Mouse (Mus musculus) hindbrain, embryonic 13.5 days (tissue): Measurements from ENCODE around the gene Tmem252. TPM values are rescaled to one million over a fixed set of nuclear protein-coding genes. Genes with fewer than 3 reads are reported as not detected.

Source experiments
- ATAC-seq: fragments of 200-750 bp; cut with Nextera tagmentation; 2 replicates; pipeline ENCODE4 v1.8.0; 2017; ENCODE audit warnings: moderate TSS enrichment; ENCODE audit not compliant: low FRiP score
- H3K27ac ChIP-seq: fragments of 300-500 bp; sonication (generic); 2 replicates; pipeline ENCODE4 v1.5.1; 2015; ENCODE audit warnings: inconsistent platforms, mild to moderate bottlenecking, moderate library complexity
- H3K27me3 ChIP-seq: fragments of 300-500 bp; sonication (generic); 2 replicates; pipeline ENCODE4 v1.6.1; 2015; ENCODE audit warnings: mild to moderate bottlenecking, inconsistent platforms
- H3K36me3 ChIP-seq: fragments of 300-500 bp; sonication (generic); 2 replicates; pipeline ENCODE4 v1.6.1; 2015; ENCODE audit warnings: mild to moderate bottlenecking, inconsistent platforms
- H3K4me1 ChIP-seq: fragments of 300-500 bp; sonication (generic); replicated peaks from 2 replicates; pipeline ENCODE4 v1.6.1; 2015; ENCODE audit warnings: inconsistent platforms
- H3K4me2 ChIP-seq: fragments of 300-500 bp; sonication (generic); 2 replicates; pipeline ENCODE4 v1.6.1; 2015; ENCODE audit warnings: inconsistent platforms, mild to moderate bottlenecking, moderate library complexity
- H3K4me3 ChIP-seq: fragments of 300-500 bp; sonication (generic); 2 replicates; pipeline ENCODE4 v1.5.1; 2015; ENCODE audit warnings: mild to moderate bottlenecking, inconsistent platforms
- H3K9ac ChIP-seq: fragments of 300-500 bp; sonication (generic); 2 replicates; pipeline ENCODE4 v1.6.1; 2015; ENCODE audit warnings: mild to moderate bottlenecking, inconsistent platforms
- H3K9me3 ChIP-seq: fragments of 300-500 bp; sonication (generic); 2 replicates; pipeline ENCODE4 v1.6.1; 2016; ENCODE audit warnings: inconsistent platforms
- WGBS: fragments of 180-500 bp; shearing (Covaris S2); methylation state at CpG from one replicate; pipeline ENCODE4 v1.1.7; 2015; 5-methylcytosine and 5-hydroxymethylcytosine counted together
- polyA plus RNA-seq: library from polyadenylated mRNA; unstranded; fragments of >200 nt; fragmentation: Nextera tagmentation; extraction: Ambion mirVana; gene quantifications from 2 replicates; pipeline ENCODE4 v1.2.1, GENCODE M21; 2015

Tmem252 gene
- polyA plus RNA-seq, 1 experiment from 2014 or later, result 1.7 TPM

DNA sequence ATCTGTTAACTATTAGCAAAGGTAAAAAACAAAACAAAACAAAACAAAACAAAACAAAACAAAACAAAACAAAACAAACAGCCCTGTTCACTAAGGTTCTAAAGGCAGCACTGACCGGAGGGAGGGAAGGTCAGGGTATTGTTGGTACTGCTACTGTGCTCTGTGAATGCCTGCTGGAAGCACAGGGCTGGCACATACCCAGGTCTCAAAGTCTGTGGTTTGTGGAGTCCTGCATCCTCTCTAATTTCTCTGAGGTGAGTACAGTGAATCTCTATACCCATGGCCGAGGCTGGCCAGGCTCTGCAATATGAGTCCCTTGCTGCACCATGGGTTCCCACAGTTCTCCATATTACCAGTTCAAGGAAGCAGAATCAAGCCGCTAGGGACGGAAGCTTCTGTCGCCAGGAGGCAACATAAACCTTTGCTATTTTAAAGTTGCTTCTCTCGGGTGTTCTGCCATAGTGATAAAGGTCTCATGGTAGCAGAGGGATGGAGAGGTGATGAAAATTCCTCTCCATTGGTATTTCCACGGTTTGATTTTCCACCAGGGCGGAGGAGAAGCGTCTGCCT, 20.5 kb upstream of the Tmem252 start:
- peaks cover 8% of the 10 kb centered on the region; the same call in 1 of the 2 replicates for H3K4me1 ChIP-seq
- no peaks in the 10 kb centered on the region for H3K9me3 ChIP-seq
- no peak overlapping the region for H3K4me2 ChIP-seq
- WGBS, result 76% methylated on average over 9 of the region's 9 CpGs
- no peak for ATAC-seq
- H3K4me3 ChIP-seq, result no peak overlapping the region
- H3K9ac ChIP-seq, result no peak overlapping the region
- H3K27me3 ChIP-seq, result no peaks in the 10 kb centered on the region
- no peak overlapping the region for H3K27ac ChIP-seq
- no peaks in the 10 kb centered on the region for H3K36me3 ChIP-seq

DNA sequence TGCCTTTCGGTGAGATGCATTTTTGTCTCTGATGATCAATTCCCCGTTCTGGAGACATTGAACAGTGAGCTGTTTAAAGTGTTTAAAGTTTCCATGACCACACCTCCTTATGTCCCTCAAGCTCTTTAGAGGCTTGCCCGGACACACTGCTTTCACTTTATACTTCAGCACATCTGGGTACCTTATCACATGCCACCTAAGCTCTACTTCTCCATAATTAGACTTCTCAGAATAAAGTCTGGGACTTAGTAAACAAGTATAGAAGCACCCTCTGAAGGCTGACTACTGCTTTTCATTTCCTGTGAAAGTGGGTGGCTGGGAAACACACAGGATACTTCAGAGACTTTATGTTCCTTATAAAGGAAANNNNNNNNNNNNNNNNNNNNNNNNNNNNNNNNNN, 16.8 kb upstream of the Tmem252 start:
- ATAC-seq, result no peak
- H3K9ac ChIP-seq, result no peak overlapping the region
- 89% methylated on average over 3 of the region's 3 CpGs for WGBS
- H3K36me3 ChIP-seq, result no peaks in the 10 kb centered on the region
- H3K27ac ChIP-seq, result no peak overlapping the region
- H3K4me3 ChIP-seq, result no peak overlapping the region
- H3K27me3 ChIP-seq, result no peaks in the 10 kb centered on the region
- H3K4me1 ChIP-seq, result 0 out of 2 replicates have a peak, but pooled peaks cover 3% of the 10 kb centered on the region
- H3K9me3 ChIP-seq, result no peaks in the 10 kb centered on the region
- no peak overlapping the region for H3K4me2 ChIP-seq

DNA sequence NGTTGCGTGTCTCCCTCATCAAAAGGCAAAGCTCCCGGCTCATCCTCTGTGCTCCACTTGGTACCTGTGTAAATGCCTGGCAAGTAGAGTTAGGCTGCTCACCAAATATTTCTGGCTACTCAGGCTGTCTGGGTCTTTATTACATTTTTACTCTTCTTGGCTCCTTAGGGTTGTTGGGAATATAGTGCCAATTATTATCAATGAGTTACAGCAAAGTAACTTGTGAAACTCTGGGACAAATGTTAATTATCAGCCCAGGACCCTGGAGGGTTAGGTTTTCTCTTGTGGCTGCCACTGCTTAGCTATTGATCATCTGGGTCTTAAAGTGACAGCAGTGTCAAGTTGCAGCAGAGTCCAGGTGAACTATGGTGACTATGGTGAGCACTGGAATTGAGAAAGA, 11.5 kb upstream of the Tmem252 start:
- Histone ChIP-seq H3K9me3 (no peaks in the 10 kb centered on the region), H3K4me3 (no peak overlapping the region), H3K27ac (no peak overlapping the region), H3K4me1 (no peaks in the 10 kb centered on the region), H3K9ac (no peak overlapping the region), H3K36me3 (no peaks in the 10 kb centered on the region), H3K27me3 (no peaks in the 10 kb centered on the region), H3K4me2 (no peak overlapping the region)
- 95% methylated on average over 2 of the region's 2 CpGs for WGBS
- no peak for ATAC-seq

DNA sequence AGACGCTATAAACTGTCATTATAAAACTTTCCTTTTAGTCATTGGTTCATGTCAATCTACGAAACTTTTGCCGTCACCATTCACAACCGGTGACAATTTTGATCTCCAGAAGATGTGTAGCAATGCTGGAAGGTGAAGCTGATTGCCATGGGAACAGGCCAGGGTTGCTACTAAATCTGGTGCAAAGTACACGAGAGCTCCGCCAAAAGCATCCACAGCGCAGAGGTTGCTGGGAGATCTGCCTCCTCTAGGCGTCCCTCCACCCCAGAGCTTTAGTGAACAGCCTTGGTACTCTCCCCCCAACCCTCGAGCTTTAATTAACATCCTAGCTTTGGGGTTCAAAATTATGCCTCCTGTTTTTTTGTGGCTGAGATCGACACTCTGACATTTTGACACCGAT, 8.0 kb upstream of the Tmem252 start:
- no peak overlapping the region for H3K4me3 ChIP-seq
- no peak overlapping the region for H3K4me2 ChIP-seq
- WGBS, result 80% methylated on average over 11 of the region's 11 CpGs
- no peak overlapping the region for H3K27ac ChIP-seq
- ATAC-seq, result no peak
- no peaks in the 10 kb centered on the region for H3K4me1 ChIP-seq
- H3K9ac ChIP-seq, result no peak overlapping the region
- no peaks in the 10 kb centered on the region for H3K27me3 ChIP-seq
- no peaks in the 10 kb centered on the region for H3K36me3 ChIP-seq
- H3K9me3 ChIP-seq, result no peaks in the 10 kb centered on the region

DNA sequence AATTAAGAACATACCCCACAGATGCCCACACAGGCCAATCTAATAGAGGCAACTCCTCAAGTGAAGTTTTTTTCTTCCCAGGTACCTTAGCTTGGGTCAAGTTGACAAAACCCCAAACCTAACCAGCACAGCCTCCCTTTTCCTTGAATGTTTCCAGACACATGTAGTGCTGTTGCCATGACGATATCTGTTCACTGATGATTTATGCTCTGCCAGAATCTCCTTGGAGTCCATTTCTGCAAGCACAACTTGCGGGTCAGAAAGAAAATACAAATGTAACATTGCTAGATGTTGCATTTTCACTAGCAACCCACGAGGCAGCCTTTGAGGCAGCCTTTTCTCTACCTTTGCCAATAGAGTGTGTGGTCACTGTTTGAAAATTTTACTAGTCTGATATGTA, 6.3 kb upstream of the Tmem252 start:
- no peak overlapping the region for H3K4me2 ChIP-seq
- no peak overlapping the region for H3K4me3 ChIP-seq
- no peak for ATAC-seq
- H3K27ac ChIP-seq, result no peak overlapping the region
- H3K27me3 ChIP-seq, result no peaks in the 10 kb centered on the region
- H3K36me3 ChIP-seq, result no peaks in the 10 kb centered on the region
- H3K4me1 ChIP-seq, result no peaks in the 10 kb centered on the region
- H3K9ac ChIP-seq, result no peak overlapping the region
- WGBS, result 61% methylated on average over 3 of the region's 3 CpGs
- no peaks in the 10 kb centered on the region for H3K9me3 ChIP-seq

DNA sequence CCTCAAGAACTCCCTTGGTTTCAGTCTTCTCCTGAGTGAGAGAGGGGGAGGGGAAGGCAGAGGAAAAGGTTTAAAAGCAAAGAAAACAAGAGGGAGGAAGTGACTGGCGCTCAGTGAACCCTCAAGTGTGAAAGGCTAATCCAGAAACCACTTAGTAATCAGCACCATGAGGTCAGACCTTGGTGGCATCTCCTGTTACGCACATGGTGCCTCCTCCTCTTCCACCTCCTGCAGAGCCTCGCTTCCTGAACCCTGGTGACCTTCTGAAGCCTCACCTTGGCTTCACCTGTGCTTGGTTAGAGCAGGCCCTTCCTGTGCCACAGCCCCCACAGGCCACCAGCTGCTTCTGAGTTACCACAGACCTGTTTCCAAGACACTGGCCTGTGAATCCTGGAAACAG, 2.2 kb upstream of the Tmem252 start:
- Histone ChIP-seq H3K27ac (no peak overlapping the region), H3K9me3 (no peaks in the 10 kb centered on the region), H3K4me3 (no peak overlapping the region), H3K4me1 (no peaks in the 10 kb centered on the region), H3K27me3 (no peaks in the 10 kb centered on the region), H3K4me2 (no peak overlapping the region), H3K36me3 (no peaks in the 10 kb centered on the region), H3K9ac (no peak overlapping the region)
- 72% methylated on average over 3 of the region's 3 CpGs for WGBS
- no peak for ATAC-seq

DNA sequence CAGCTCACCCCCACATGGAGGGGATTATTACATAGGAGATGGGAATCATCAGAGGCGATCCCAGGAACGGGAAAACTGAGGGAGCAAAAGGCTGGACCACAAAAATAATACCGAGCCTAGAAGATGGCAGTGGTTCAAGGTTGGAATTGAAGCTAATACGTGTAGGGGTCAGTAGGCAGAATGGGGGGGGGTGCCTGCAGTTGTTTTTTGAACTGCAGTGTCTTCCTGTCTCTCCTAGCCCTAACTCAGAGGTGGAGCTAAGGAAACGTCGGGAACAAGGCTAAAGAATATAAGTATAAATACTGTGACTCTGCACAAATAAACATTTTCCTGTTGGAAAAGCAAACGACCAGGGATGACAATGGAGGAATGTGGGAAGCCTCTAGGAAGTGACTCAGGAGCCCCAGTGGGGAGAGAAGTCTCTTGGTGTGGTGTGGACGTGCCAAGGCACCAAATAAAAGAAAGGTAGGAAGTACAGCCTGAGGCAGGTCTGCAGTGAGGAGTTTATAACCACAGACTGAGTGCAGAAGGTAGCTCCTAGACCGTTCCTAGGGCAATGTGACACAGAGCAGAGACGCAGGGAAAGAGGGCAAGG, 1.3 kb upstream of the Tmem252 start:
- ATAC-seq, result no peak
- no peaks in the 10 kb centered on the region for H3K27me3 ChIP-seq
- no peak overlapping the region for H3K4me3 ChIP-seq
- WGBS, result 82% methylated on average over 10 of the region's 10 CpGs
- no peak overlapping the region for H3K27ac ChIP-seq
- H3K4me2 ChIP-seq, result no peak overlapping the region
- H3K9ac ChIP-seq, result no peak overlapping the region
- no peaks in the 10 kb centered on the region for H3K9me3 ChIP-seq
- H3K36me3 ChIP-seq, result no peaks in the 10 kb centered on the region
- H3K4me1 ChIP-seq, result no peaks in the 10 kb centered on the region

DNA sequence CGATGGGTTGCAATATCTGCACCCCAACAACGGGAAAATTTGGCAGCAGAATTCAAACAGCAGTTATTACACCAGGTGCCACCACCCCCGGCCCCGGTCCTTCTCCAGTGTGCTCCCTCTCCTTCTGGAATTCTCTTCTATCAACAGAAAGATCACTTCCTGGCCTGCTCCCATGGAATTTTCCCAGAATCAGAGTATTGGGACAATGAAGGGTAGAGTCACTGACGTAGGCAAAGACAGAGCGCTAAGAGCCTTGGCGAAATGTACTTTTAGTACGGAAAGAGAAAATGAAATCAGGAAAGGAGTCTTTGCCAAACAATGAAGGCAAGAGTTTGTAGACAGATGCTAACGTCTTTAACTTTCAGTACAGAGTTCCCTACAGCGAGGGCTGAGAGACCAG, 477 bp upstream of the Tmem252 start:
- no peak overlapping the region for H3K27ac ChIP-seq
- H3K4me3 ChIP-seq, result no peak overlapping the region
- ATAC-seq, result no peak
- H3K9me3 ChIP-seq, result no peaks in the 10 kb centered on the region
- no peaks in the 10 kb centered on the region for H3K4me1 ChIP-seq
- no peaks in the 10 kb centered on the region for H3K36me3 ChIP-seq
- H3K9ac ChIP-seq, result no peak overlapping the region
- 85% methylated on average over 10 of the region's 10 CpGs for WGBS
- H3K27me3 ChIP-seq, result no peaks in the 10 kb centered on the region
- H3K4me2 ChIP-seq, result no peak overlapping the region

DNA sequence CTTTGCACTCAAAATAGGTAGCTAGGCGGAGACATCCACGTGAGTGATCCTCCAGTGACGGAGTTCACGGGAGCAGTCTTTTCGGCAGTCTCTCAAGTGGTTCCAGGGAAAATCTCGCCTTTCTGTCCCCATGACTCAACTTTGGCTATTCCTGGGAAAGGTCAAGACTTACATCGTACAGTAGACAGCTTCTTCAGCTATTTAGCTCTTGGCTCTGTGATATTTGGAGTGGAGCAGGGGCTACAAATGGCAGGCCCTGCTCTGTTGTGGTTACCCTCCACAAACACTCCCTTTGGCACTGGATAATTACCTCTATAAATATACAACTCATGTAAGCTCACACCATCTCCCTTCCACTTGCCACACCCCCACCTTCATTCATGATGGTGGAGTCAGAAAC, 2.6 kb downstream of the Tmem252 start:
- 88% methylated on average over 7 of the region's 7 CpGs for WGBS

DNA sequence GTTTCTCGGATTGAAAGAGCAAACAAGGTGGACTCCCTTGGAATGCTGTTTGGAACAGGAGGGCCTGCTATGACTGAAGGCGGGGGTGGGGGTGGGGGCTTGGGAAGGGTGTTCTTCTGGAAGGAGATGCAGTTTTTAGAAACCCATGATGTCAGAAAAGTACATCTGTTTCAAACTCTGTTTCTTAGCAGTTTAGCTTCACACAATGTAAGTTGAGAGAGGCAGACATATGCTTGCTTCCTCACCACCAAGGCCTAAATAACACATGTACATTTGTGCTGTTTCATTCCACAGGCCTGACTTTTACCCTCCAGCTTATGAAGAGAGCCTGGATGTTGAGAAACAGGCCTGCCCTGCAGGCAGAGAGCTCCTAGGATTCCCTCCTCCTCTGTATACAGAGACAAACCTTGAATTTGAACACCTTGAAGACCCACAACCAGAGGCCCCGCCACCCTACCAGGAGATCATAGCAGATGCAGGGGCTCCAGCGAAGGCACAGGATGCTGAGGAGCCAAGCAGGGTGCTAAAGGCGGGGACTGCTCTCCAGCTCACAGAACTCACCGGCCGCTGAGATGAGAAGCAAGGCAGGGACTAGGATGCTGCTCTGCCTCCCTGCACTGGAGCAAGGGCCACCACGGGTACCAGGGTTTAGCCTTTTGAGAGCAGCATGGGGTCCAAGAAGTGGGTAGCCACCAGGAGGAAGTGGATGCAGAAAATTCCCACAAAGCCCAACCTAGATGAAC, 3.6 kb downstream of the Tmem252 start:
- WGBS, result 75% methylated on average over 8 of the region's 8 CpGs

More for the DNA sequence above, 2.6 kb downstream of the Tmem252 start:
- Histone ChIP-seq H3K36me3 (no peaks in the 10 kb centered on the region), H3K27ac (no peak overlapping the region), H3K4me1 (no peaks in the 10 kb centered on the region), H3K9ac (no peak overlapping the region), H3K27me3 (no peaks in the 10 kb centered on the region), H3K9me3 (no peaks in the 10 kb centered on the region), H3K4me2 (no peak overlapping the region), H3K4me3 (no peak overlapping the region)
- no peak for ATAC-seq

DNA sequence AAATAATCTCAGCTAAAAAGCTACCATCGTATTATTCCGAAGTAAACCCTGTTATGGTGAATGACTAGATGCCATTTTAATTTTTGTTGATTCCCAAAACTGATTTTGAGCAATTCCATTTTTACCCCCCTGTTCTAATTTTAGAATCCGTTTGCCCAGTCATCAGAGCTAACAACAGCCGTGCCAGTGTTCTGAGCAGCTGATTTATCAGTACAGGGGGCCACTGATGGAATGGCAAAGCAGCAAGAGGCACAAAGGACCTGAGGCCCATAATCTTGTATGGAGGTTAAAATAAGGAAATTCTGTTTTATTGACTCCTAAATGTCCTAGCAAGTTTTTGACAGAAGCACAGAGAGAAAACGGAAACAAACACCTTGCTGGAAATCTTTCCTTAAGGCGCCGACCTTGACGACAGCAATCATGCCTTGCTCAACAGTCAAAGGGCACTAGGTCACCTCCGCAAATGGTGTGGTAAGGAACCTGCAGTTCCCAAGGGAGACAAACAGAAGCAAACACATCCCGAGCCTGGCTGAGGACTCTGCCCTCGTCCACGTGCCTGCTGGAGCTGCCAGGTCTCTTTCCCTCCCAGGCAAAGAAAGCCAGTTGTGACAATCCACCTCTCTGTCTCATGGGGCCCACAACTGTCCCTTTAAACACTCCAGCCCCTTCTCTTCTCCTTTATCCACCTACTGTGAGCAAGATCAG, 9.4 kb downstream of the Tmem252 start:
- H3K9ac ChIP-seq, result no peak overlapping the region
- H3K36me3 ChIP-seq, result no peaks in the 10 kb centered on the region
- H3K4me1 ChIP-seq, result no peaks in the 10 kb centered on the region
- H3K9me3 ChIP-seq, result no peaks in the 10 kb centered on the region
- no peaks in the 10 kb centered on the region for H3K27me3 ChIP-seq
- no peak overlapping the region for H3K4me3 ChIP-seq
- no peak overlapping the region for H3K27ac ChIP-seq
- ATAC-seq, result no peak
- WGBS, result 70% methylated on average over 12 of the region's 12 CpGs
- no peak overlapping the region for H3K4me2 ChIP-seq

More for the DNA sequence above, 3.6 kb downstream of the Tmem252 start:
- H3K4me3 ChIP-seq, result no peak overlapping the region
- no peaks in the 10 kb centered on the region for H3K36me3 ChIP-seq
- no peak for ATAC-seq
- H3K4me1 ChIP-seq, result no peaks in the 10 kb centered on the region
- no peak overlapping the region for H3K27ac ChIP-seq
- no peak overlapping the region for H3K4me2 ChIP-seq
- H3K27me3 ChIP-seq, result no peaks in the 10 kb centered on the region
- H3K9me3 ChIP-seq, result no peaks in the 10 kb centered on the region
- H3K9ac ChIP-seq, result no peak overlapping the region

DNA sequence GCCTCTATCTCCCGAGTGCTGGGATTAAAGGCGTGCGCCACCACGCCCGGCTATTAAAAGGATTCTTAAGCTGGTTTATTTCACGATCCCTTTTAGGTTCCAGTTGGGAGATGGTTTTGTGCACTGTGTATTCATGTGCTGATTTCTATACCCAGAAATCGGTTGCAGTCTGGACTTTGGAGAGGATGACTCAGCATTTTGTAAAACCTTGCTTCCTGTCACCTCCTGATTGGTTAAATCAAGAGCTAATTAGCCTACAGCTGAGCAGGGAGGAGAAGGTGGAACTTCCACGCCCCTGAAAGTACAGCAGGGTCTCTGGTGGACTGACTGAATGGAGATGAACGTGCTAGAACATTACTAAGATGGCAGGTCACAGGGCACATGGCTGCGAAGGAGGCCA, 12.6 kb downstream of the Tmem252 start:
- H3K36me3 ChIP-seq, result no peaks in the 10 kb centered on the region
- H3K4me2 ChIP-seq, result no peak overlapping the region
- H3K27me3 ChIP-seq, result no peaks in the 10 kb centered on the region
- H3K9ac ChIP-seq, result no peak overlapping the region
- ATAC-seq, result no peak
- H3K4me1 ChIP-seq, result peaks cover 1% of the 10 kb centered on the region; the same call in 1 of the 2 replicates
- no peak overlapping the region for H3K4me3 ChIP-seq
- H3K27ac ChIP-seq, result no peak overlapping the region
- no peaks in the 10 kb centered on the region for H3K9me3 ChIP-seq
- WGBS, result 88% methylated on average over 10 of the region's 10 CpGs
